Mouse (Mus musculus) kidney, postnatal 0 days (tissue): ENCODE results near the gene Carm1. TPM values are rescaled to one million over a fixed set of nuclear protein-coding genes. Genes with fewer than 3 reads are reported as not detected.

Source experiments
- ATAC-seq: fragments of 200-750 bp; cut with Nextera tagmentation; replicated peaks from 2 replicates; pipeline ENCODE4 v1.8.0; 2017; ENCODE audit warnings: low read depth, moderate number of reproducible peaks, moderate TSS enrichment, moderate library complexity; ENCODE audit not compliant: low FRiP score
- DNase-seq: peaks from one replicate; pipeline ENCODE4 v3.0.0-alpha.2; 2016; ENCODE audit warnings: low spot score
- H3K27ac ChIP-seq: fragments of 300-500 bp; sonication (generic); 2 replicates; pipeline ENCODE4 v1.5.1; 2014; ENCODE audit warnings: mild to moderate bottlenecking
- H3K27me3 ChIP-seq: fragments of 300-500 bp; sonication (generic); 2 replicates; pipeline ENCODE4 v1.6.1; 2014; ENCODE audit warnings: low read length, mixed read lengths; ENCODE audit not compliant: insufficient read depth
- H3K36me3 ChIP-seq: fragments of 300-500 bp; sonication (generic); 2 replicates; pipeline ENCODE4 v1.6.1; 2014; ENCODE audit warnings: low read length, mixed read lengths; ENCODE audit not compliant: insufficient read depth
- H3K4me1 ChIP-seq: fragments of 300-500 bp; sonication (generic); replicated peaks from 2 replicates; pipeline ENCODE4 v1.6.1; 2014; ENCODE audit warnings: antibody characterized with exemption, low read length, mixed read lengths; ENCODE audit not compliant: insufficient read depth
- H3K4me2 ChIP-seq: fragments of 300-500 bp; sonication (generic); 2 replicates; pipeline ENCODE4 v1.6.1; 2014; ENCODE audit warnings: mild to moderate bottlenecking, low read length, moderate library complexity, mixed read lengths
- H3K4me3 ChIP-seq: fragments of 300-500 bp; sonication (generic); replicated peaks from 2 replicates; pipeline ENCODE4 v1.5.1; 2014; ENCODE audit warnings: low read depth, low read length
- H3K9ac ChIP-seq: fragments of 300-500 bp; sonication (generic); 2 replicates; pipeline ENCODE4 v1.6.1; 2014; ENCODE audit warnings: low read depth, low read length
- H3K9me3 ChIP-seq: fragments of 300-500 bp; sonication (generic); replicated peaks from 2 replicates; pipeline ENCODE4 v1.6.1; 2016; ENCODE audit warnings: low read length, inconsistent platforms, mixed read lengths
- CTCF ChIP-seq: IDR thresholded peaks from 2 replicates; pipeline ENCODE4 v1.5.1; 2016; ENCODE audit warnings: antibody characterized with exemption, low read depth, mild to moderate bottlenecking, moderate library complexity
- WGBS: fragments of 180-500 bp; shearing (Covaris S2); extraction: QIAGEN DNeasy Blood & Tissue Kit; methylation state at CpG from one replicate; pipeline ENCODE4 v1.1.7; 2014; 5-methylcytosine and 5-hydroxymethylcytosine counted together
- polyA plus RNA-seq: library from polyadenylated mRNA; unstranded; fragments of >200 nt; fragmentation: Nextera tagmentation; extraction: Ambion mirVana; gene quantifications from 2 replicates; pipeline ENCODE4 v1.2.1, GENCODE M21; 2015

The Carm1 gene
- polyA plus RNA-seq = 23.7 and 26.3 TPM in 2 replicates

- peak within 1 kb of the TSS; percentile 87 for H3K4me2 ChIP-seq
- H3K27ac ChIP-seq = peak within 1 kb of the TSS; percentile 97
- H3K36me3 ChIP-seq = no peaks in the 10 kb centered on the region; the same call in 1 of the 2 replicates
- no peaks in the 10 kb centered on the region for H3K27me3 ChIP-seq
- DNase-seq (no peak), ATAC-seq (no peak)
- H3K4me3 ChIP-seq = peak within 1 kb of the TSS; percentile 73
- H3K9ac ChIP-seq = peak within 1 kb of the TSS; percentile 96
- 0% methylated on average over 37 of the region's 52 CpGs for WGBS
- TF ChIP-seq CTCF = no peak
- H3K9me3 ChIP-seq = no peaks in the 10 kb centered on the region
- H3K4me1 ChIP-seq = peaks cover 15% of the 10 kb centered on the region
Measured at GRCm38 (mm10) chr9:21546789-21547074, at the start of gene Carm1. Gene Carm1 (plus strand): TSS chr9:21546894.

- Histone ChIP-seq H3K9ac (no peak overlapping the region), H3K27ac (no peak overlapping the region), H3K4me3 (no peak overlapping the region), H3K9me3 (no peaks in the 10 kb centered on the region), H3K27me3 (no peaks in the 10 kb centered on the region), H3K36me3 (peaks cover 24% of the 10 kb centered on the region), H3K4me2 (no peak overlapping the region), H3K4me1 (no peaks in the 10 kb centered on the region)
- ATAC-seq (no peak), DNase-seq (no peak)
- TF ChIP-seq CTCF = no peak
- WGBS = 87% methylated on average over 16 of the region's 16 CpGs
Measured at GRCm38 (mm10) chr9:21497050-21497542, 49.6 kb upstream of the Carm1 start.

- H3K9me3 ChIP-seq = no peaks in the 10 kb centered on the region
- peaks cover 24% of the 10 kb centered on the region for H3K36me3 ChIP-seq
- H3K4me2 ChIP-seq = no peak overlapping the region
- ATAC-seq (no peak), DNase-seq (no peak)
- 98% methylated on average over 2 of the region's 2 CpGs for WGBS
- no peak overlapping the region for H3K4me3 ChIP-seq
- no peak overlapping the region for H3K27ac ChIP-seq
- H3K9ac ChIP-seq = no peak overlapping the region
- no peaks in the 10 kb centered on the region for H3K27me3 ChIP-seq
- H3K4me1 ChIP-seq = no peaks in the 10 kb centered on the region
- no peak for TF ChIP-seq CTCF
Measured at GRCm38 (mm10) chr9:21497664-21498063, 49.0 kb upstream of the Carm1 start.

- H3K4me2 ChIP-seq = no peak overlapping the region
- H3K4me3 ChIP-seq = no peak overlapping the region
- no peaks in the 10 kb centered on the region for H3K4me1 ChIP-seq
- ATAC-seq (no peak), DNase-seq (no peak)
- H3K27me3 ChIP-seq = no peaks in the 10 kb centered on the region
- no peaks in the 10 kb centered on the region for H3K9me3 ChIP-seq
- H3K9ac ChIP-seq = no peak overlapping the region
- 71% methylated on average over 12 of the region's 12 CpGs for WGBS
- H3K27ac ChIP-seq = no peak overlapping the region
- no peak for TF ChIP-seq CTCF
- peaks cover 30% of the 10 kb centered on the region for H3K36me3 ChIP-seq
Measured at GRCm38 (mm10) chr9:21498284-21498902, 48.3 kb upstream of the Carm1 start.

- TF ChIP-seq CTCF = no peak
- H3K9ac ChIP-seq = no peak overlapping the region
- no peak for ATAC-seq
Measured at GRCm38 (mm10) chr9:21503352-21503751, 43.3 kb upstream of the Carm1 start.

GRCm38 (mm10) chr9:21505767-21506166 is 40.9 kb upstream of the Carm1 start:
- no peaks in the 10 kb centered on the region for H3K27me3 ChIP-seq
- H3K9ac ChIP-seq = no peak overlapping the region
- no peak overlapping the region for H3K4me2 ChIP-seq
- no peak for TF ChIP-seq CTCF
- H3K4me1 ChIP-seq = 0 out of 2 replicates have a peak, but pooled peaks cover 7% of the 10 kb centered on the region
- peaks cover 32% of the 10 kb centered on the region for H3K36me3 ChIP-seq
- H3K4me3 ChIP-seq = no peak overlapping the region
- no peak for DNase-seq
- H3K9me3 ChIP-seq = no peaks in the 10 kb centered on the region
- H3K27ac ChIP-seq = no peak overlapping the region
- no peak for ATAC-seq

More at GRCm38 (mm10) chr9:21503352-21503751, 43.3 kb upstream of the Carm1 start:
- H3K4me1 ChIP-seq = no peaks in the 10 kb centered on the region
- H3K36me3 ChIP-seq = peaks cover 37% of the 10 kb centered on the region
- DNase-seq = no peak
- no peaks in the 10 kb centered on the region for H3K27me3 ChIP-seq
- H3K4me3 ChIP-seq = no peak overlapping the region
- H3K4me2 ChIP-seq = no peak overlapping the region
- no peak overlapping the region for H3K27ac ChIP-seq
- WGBS = 95% methylated on average over 8 of the region's 8 CpGs
- H3K9me3 ChIP-seq = no peaks in the 10 kb centered on the region
